Mouse (Mus musculus): ENCODE results near the gene Akap5. TPM values are rescaled to one million over a fixed set of nuclear protein-coding genes. Genes with fewer than 3 reads are reported as not detected.

Gene Akap5
- polyA plus RNA-seq, 1 experiment from 2014 or later: 2.8 TPM

DNA sequence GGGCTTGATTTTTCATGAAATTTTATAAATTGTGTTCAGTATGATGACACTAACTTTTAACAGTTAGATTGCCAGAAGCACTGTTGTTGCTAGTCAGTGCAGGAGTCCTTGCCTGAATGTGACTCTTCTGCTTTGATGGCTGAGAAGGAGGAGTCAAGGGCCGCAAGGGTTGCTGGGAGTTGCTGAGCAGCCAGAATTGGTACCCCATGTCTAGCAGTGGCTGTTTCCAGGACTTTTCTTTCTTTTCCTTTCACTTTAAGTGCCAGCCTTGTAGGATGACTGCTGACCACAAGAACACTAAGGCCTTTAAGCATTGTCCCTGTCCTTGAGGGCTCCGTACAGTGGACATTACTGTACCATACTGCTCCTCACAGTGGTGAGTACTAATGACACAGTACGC, 53.0 kb downstream of the Akap5 start:
- ATAC-seq: no peak

DNA sequence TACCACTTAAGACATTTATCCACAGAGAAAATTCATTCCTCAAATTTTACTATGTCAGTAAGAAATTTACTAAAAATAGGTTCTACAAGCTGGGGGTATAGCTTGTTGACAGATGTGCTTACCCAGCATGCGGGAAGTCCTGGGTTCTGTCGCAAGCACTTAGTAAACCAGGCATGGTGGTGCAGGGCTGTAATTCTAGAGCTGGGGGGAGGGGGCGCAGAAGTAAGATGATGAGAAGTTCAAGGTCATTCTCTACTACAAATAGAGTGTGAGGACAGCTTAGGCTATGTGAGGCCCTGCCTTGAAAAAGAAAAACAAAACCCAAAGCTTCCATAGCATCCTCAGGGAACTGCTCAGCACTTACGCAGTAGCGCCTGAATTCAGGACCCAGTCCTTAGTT, 53.9 kb downstream of the Akap5 start:
- Histone ChIP-seq H3K9me3 (ENCODE audit: control insufficient read depth, low read length) (no peaks in the 10 kb centered on the region), H3K4me3 (ENCODE audit: low read length) (no peak overlapping the region), H3K36me3 (ENCODE audit: control insufficient read depth, insufficient read depth, low read length) (no peaks in the 10 kb centered on the region), H3K27me3 (replicated peaks; ENCODE audit: control insufficient read depth, insufficient read depth, low read length) (no peaks in the 10 kb centered on the region), H3K4me2 (ENCODE audit: low read depth, low read length) (no peak overlapping the region), H3K4me1 (ENCODE audit: control insufficient read depth, insufficient read depth, low read length) (peaks cover 7% of the 10 kb centered on the region), H3K27ac (ENCODE audit: low read length) (no peak overlapping the region), H3K9ac (ENCODE audit: low read depth, low read length) (no peak overlapping the region)
- 79% methylated on average over 5 of the region's 5 CpGs for WGBS
- ATAC-seq: no peak

More for the DNA sequence above, 53.0 kb downstream of the Akap5 start:
- no peak overlapping the region for H3K9ac ChIP-seq (ENCODE audit: low read depth, low read length)
- H3K4me3 ChIP-seq (ENCODE audit: low read length): no peak overlapping the region
- 95% methylated on average over 3 of the region's 3 CpGs for WGBS
- H3K4me2 ChIP-seq (ENCODE audit: low read depth, low read length): no peak overlapping the region
- no peak overlapping the region for H3K27ac ChIP-seq (ENCODE audit: low read length)
- no peaks in the 10 kb centered on the region for H3K36me3 ChIP-seq (ENCODE audit: control insufficient read depth, insufficient read depth, low read length)
- peaks cover 12% of the 10 kb centered on the region for H3K4me1 ChIP-seq (ENCODE audit: control insufficient read depth, insufficient read depth, low read length)
- H3K9me3 ChIP-seq (ENCODE audit: control insufficient read depth, low read length): no peaks in the 10 kb centered on the region
- H3K27me3 ChIP-seq (replicated peaks; ENCODE audit: control insufficient read depth, insufficient read depth, low read length): no peaks in the 10 kb centered on the region

DNA sequence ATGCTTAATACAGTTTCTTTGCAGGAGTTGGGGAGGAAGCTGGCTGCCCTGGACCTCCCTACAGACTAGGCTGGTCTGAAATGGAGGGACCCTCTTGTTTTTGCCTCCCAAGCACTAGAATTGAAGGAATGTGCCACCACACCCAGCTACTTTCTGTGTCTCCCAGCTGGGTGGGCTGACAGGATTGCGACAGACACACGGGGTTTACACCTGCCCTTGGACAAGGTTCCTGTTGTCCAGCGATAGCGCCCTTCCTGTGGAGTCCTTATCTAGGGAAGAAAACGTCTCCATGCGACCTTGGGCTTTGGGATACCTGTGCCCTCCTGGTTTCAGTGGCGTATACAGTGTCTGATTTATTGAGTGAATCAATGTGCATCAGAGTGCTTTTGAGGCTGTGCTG, 55.5 kb downstream of the Akap5 start:
- H3K4me1 ChIP-seq (ENCODE audit: control insufficient read depth, insufficient read depth, low read length): peaks cover 7% of the 10 kb centered on the region; the same call in 1 of the 2 replicates
- no peak overlapping the region for H3K9ac ChIP-seq (ENCODE audit: low read depth, low read length)
- H3K4me2 ChIP-seq (ENCODE audit: low read depth, low read length): no peak overlapping the region
- no peak overlapping the region for H3K27ac ChIP-seq (ENCODE audit: low read length)
- WGBS: 64% methylated on average over 7 of the region's 7 CpGs
- H3K4me3 ChIP-seq (ENCODE audit: low read length): no peak overlapping the region
- peak; percentile 61 for ATAC-seq
- no peaks in the 10 kb centered on the region for H3K9me3 ChIP-seq (ENCODE audit: control insufficient read depth, low read length)
- no peaks in the 10 kb centered on the region for H3K27me3 ChIP-seq (replicated peaks; ENCODE audit: control insufficient read depth, insufficient read depth, low read length)
- H3K36me3 ChIP-seq (ENCODE audit: control insufficient read depth, insufficient read depth, low read length): no peaks in the 10 kb centered on the region

Other genes starting within 250 kb of the Akap5 start
- 0.04 and 0.05 TPM in 2 replicates for gene Esr2, start 147.6 kb upstream of the Akap5 start, polyA plus RNA-seq (2015; fragmentation: Nextera tagmentation; extraction: Ambion mirVana)
- gene Tex21, start 78.1 kb upstream of the Akap5 start, polyA plus RNA-seq (2015; fragmentation: Nextera tagmentation; extraction: Ambion mirVana): 0.06 TPM in 1 of 2 replicates, not detected in the other
- 93.6 and 98.8 TPM in 2 replicates for gene Mthfd1, start 69.6 kb upstream of the Akap5 start, polyA plus RNA-seq (2015; fragmentation: Nextera tagmentation; extraction: Ambion mirVana)
- gene Zbtb25, start 44.7 kb downstream of the Akap5 start, polyA plus RNA-seq (2015; fragmentation: Nextera tagmentation; extraction: Ambion mirVana): 8.8 and 9.4 TPM in 2 replicates
- gene Zbtb1, start 45.4 kb downstream of the Akap5 start, polyA plus RNA-seq (2015; fragmentation: Nextera tagmentation; extraction: Ambion mirVana): 5.4 and 5.6 TPM in 2 replicates
- gene Hspa2, start 79.3 kb downstream of the Akap5 start, polyA plus RNA-seq (2015; fragmentation: Nextera tagmentation; extraction: Ambion mirVana): 11.6 and 12.5 TPM in 2 replicates
- gene Ppp1r36, start 92.6 kb downstream of the Akap5 start, polyA plus RNA-seq (2015; fragmentation: Nextera tagmentation; extraction: Ambion mirVana): 0.99 and 1.5 TPM in 2 replicates
- gene Plekhg3, start 206.0 kb downstream of the Akap5 start, polyA plus RNA-seq (2015; fragmentation: Nextera tagmentation; extraction: Ambion mirVana): 8.8 and 9.3 TPM in 2 replicates